Mouse (Mus musculus): ENCODE data around the gene Il4ra. TPM values are rescaled to one million over a fixed set of nuclear protein-coding genes. Genes with fewer than 3 reads are reported as not detected.

Il4ra gene
- polyA plus RNA-seq, 1 experiment from 2014 or later: 2.5 TPM

DNA sequence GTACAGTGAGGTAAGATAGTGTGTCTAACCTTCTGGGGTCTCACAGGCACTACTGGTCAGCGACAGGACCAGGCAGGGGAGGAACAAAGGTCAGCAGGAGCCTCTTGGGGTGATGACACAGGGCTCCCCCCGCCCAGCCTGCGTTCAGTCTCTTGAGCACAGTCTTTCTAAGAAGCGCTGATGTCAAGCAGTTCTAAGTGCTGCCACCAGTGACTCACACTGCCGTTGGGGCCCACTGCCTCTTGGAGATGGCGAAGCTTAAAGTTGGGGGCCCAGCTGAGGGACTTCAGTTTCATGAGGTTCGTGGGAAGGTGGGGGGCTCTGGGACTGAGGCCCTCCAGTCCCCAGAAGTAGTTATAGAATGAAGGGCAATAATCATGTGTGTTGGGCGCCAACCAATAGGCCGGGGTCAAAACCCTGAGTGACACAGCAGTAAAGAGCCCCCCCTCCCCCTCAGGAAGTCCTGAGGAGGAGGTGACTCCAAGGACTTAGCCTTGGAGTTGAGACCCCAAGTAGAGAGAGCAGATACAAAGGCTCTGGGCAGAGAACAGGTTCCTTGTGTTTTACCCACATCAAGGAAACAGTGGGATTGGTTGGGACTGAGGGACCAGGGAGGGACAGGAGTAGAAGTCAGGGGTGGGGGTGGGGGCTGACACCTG is 2.7 kb downstream of the Il4ra start:
- H3K4me1 ChIP-seq (replicated peaks; ENCODE audit: control insufficient read depth, insufficient read depth, low read length): peaks cover 5% of the 10 kb centered on the region; the same call in 1 of the 2 replicates
- 81% methylated on average over 9 of the region's 9 CpGs for WGBS
- ATAC-seq (ENCODE audit: low FRiP score): no peak
- H3K27ac ChIP-seq (ENCODE audit: low read depth, low read length): no peak overlapping the region
- no peak overlapping the region for H3K4me3 ChIP-seq (ENCODE audit: low read depth, low read length)
- DNase-seq (ENCODE audit: low spot score): no peak
- H3K9me3 ChIP-seq (ENCODE audit: control insufficient read depth, low read length): no peaks in the 10 kb centered on the region
- H3K27me3 ChIP-seq (ENCODE audit: control insufficient read depth, insufficient read depth, low read length): peaks cover 8% of the 10 kb centered on the region; the same call in 1 of the 2 replicates
- no peak overlapping the region for H3K4me2 ChIP-seq (replicated peaks; ENCODE audit: low read depth, low read length)
- H3K36me3 ChIP-seq (ENCODE audit: control insufficient read depth, insufficient read depth, low read length): no peaks in the 10 kb centered on the region
- no peak overlapping the region for H3K9ac ChIP-seq (ENCODE audit: low read depth, low read length)

DNA sequence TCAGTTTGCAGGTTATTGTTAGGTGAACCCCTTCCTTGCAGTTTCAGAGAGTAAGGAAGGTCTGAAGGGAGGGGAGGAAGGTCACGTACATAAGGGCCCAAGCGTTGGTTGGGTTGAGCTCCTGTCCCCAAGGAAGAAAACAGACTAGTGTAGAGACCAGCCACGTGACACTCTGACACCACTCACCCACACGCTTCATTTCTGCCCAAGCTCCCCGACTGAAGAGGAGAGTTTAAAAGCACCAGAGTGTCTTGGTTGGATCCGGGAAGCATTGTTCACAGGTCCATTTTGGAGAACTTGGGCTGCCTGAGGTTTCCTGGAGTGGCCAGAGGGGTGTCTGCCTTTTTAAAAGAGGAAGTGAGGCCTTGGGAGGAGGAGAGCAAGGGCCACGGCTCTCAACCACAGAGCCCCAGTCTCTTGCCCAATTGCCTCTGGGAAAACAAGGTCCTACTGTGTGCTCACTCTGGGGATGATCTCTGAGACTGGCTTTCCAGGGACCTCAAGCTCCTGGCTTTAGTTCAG is 3.5 kb downstream of the Il4ra start:
- WGBS: 85% methylated on average over 7 of the region's 7 CpGs
- H3K9me3 ChIP-seq (ENCODE audit: control insufficient read depth, low read length): no peaks in the 10 kb centered on the region
- H3K27me3 ChIP-seq (ENCODE audit: control insufficient read depth, insufficient read depth, low read length): peaks cover 8% of the 10 kb centered on the region; the same call in 1 of the 2 replicates
- H3K4me3 ChIP-seq (ENCODE audit: low read depth, low read length): no peak overlapping the region
- no peak overlapping the region for H3K27ac ChIP-seq (ENCODE audit: low read depth, low read length)
- no peak for DNase-seq (ENCODE audit: low spot score)
- H3K36me3 ChIP-seq (ENCODE audit: control insufficient read depth, insufficient read depth, low read length): no peaks in the 10 kb centered on the region
- no peak for ATAC-seq (ENCODE audit: low FRiP score)
- peaks cover 5% of the 10 kb centered on the region; the same call in 1 of the 2 replicates for H3K4me1 ChIP-seq (replicated peaks; ENCODE audit: control insufficient read depth, insufficient read depth, low read length)
- H3K9ac ChIP-seq (ENCODE audit: low read depth, low read length): no peak overlapping the region
- H3K4me2 ChIP-seq (replicated peaks; ENCODE audit: low read depth, low read length): no peak overlapping the region

DNA sequence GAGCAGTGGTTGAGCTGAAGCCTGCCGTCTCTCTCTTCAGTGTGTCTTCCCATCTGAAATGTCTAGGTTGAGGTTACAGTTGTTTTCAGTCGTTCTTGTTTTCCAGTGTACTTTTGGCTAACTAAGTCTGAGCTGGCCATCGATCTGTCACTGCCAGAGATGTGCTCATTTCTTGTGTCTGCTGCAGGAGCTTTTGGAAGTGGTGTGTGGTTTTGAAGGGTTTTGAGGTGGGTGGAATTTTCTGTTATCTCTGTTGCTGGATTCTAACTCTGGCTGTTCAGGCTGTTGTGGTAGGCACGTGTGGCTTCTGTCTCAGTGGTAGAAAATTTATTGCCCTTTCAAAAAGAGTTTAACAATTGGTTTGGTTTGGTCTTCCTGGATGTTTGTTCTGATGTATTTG is 4.2 kb downstream of the Il4ra start:
- H3K4me1 ChIP-seq (replicated peaks; ENCODE audit: control insufficient read depth, insufficient read depth, low read length): peaks cover 5% of the 10 kb centered on the region; the same call in 1 of the 2 replicates
- H3K27ac ChIP-seq (ENCODE audit: low read depth, low read length): no peak overlapping the region
- H3K9me3 ChIP-seq (ENCODE audit: control insufficient read depth, low read length): no peaks in the 10 kb centered on the region
- H3K27me3 ChIP-seq (ENCODE audit: control insufficient read depth, insufficient read depth, low read length): peaks cover 7% of the 10 kb centered on the region; the same call in 1 of the 2 replicates
- no peak overlapping the region for H3K4me3 ChIP-seq (ENCODE audit: low read depth, low read length)
- no peaks in the 10 kb centered on the region for H3K36me3 ChIP-seq (ENCODE audit: control insufficient read depth, insufficient read depth, low read length)
- 82% methylated on average over 4 of the region's 4 CpGs for WGBS
- DNase-seq (ENCODE audit: low spot score): no peak
- ATAC-seq (ENCODE audit: low FRiP score): no peak
- H3K9ac ChIP-seq (ENCODE audit: low read depth, low read length): no peak overlapping the region
- no peak overlapping the region for H3K4me2 ChIP-seq (replicated peaks; ENCODE audit: low read depth, low read length)

DNA sequence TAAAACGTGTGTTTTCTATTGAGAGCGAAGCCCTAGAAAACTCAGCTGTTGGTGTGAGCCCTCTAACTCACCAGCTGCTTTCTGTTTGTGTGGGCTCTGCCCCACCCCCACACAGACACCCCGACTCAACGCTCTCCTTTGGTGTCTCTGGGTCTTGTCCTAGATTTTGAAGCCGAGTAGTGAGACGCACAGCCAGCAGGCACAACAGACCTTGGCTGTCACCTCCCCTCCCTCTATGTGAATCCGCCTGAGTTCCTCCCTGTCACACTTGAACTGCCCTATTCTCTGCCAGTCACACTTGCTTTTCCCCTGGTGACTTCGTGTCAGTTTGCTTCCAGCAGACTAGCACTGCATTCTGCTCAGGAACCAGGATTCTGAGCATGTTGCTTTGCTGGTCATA is 4.9 kb downstream of the Il4ra start:
- H3K9ac ChIP-seq (ENCODE audit: low read depth, low read length): no peak overlapping the region
- peaks cover under 1% of the 10 kb centered on the region; the same call in 1 of the 2 replicates for H3K4me1 ChIP-seq (replicated peaks; ENCODE audit: control insufficient read depth, insufficient read depth, low read length)
- H3K4me3 ChIP-seq (ENCODE audit: low read depth, low read length): no peak overlapping the region
- H3K4me2 ChIP-seq (replicated peaks; ENCODE audit: low read depth, low read length): no peak overlapping the region
- ATAC-seq (ENCODE audit: low FRiP score): no peak
- no peaks in the 10 kb centered on the region for H3K9me3 ChIP-seq (ENCODE audit: control insufficient read depth, low read length)
- WGBS: 66% methylated on average over 8 of the region's 8 CpGs
- H3K27me3 ChIP-seq (ENCODE audit: control insufficient read depth, insufficient read depth, low read length): peaks cover 7% of the 10 kb centered on the region; the same call in 1 of the 2 replicates
- H3K27ac ChIP-seq (ENCODE audit: low read depth, low read length): no peak overlapping the region
- H3K36me3 ChIP-seq (ENCODE audit: control insufficient read depth, insufficient read depth, low read length): no peaks in the 10 kb centered on the region
- DNase-seq (ENCODE audit: low spot score): no peak

DNA sequence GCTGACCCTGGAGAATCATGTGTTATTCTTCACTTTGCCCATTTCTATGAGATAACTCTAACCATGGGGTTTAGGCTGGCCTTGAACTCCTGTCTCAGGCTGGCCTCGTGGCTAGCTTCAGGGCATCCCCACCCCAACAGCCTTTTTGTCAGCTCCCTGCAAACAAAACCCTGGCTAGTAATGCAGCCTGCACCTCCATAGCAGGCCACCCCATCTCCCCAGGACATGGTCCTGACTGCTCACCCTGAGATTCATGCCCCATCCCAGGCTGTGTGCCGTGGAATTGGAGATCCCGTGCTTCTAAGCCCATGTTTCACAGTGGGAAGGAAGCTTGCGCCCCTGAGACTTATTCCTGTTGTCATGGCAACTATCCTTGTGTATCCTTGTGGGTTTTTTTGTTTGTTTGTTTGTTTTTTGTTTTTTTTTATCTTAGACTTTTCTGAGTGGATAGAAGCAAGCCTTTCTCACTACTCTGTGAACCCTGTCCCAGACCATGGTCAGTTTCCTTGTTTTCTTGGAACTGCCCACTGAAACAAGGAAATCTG is 6.6 kb downstream of the Il4ra start:
- H3K4me2 ChIP-seq (replicated peaks; ENCODE audit: low read depth, low read length): no peak overlapping the region
- H3K9me3 ChIP-seq (ENCODE audit: control insufficient read depth, low read length): no peaks in the 10 kb centered on the region
- no peak overlapping the region for H3K4me3 ChIP-seq (ENCODE audit: low read depth, low read length)
- DNase-seq (ENCODE audit: low spot score): no peak
- no peaks in the 10 kb centered on the region for H3K36me3 ChIP-seq (ENCODE audit: control insufficient read depth, insufficient read depth, low read length)
- H3K4me1 ChIP-seq (replicated peaks; ENCODE audit: control insufficient read depth, insufficient read depth, low read length): no peaks in the 10 kb centered on the region
- peaks cover 2% of the 10 kb centered on the region; the same call in 1 of the 2 replicates for H3K27me3 ChIP-seq (ENCODE audit: control insufficient read depth, insufficient read depth, low read length)
- ATAC-seq (ENCODE audit: low FRiP score): no peak
- 71% methylated on average over 4 of the region's 4 CpGs for WGBS
- H3K27ac ChIP-seq (ENCODE audit: low read depth, low read length): no peak overlapping the region
- no peak overlapping the region for H3K9ac ChIP-seq (ENCODE audit: low read depth, low read length)

DNA sequence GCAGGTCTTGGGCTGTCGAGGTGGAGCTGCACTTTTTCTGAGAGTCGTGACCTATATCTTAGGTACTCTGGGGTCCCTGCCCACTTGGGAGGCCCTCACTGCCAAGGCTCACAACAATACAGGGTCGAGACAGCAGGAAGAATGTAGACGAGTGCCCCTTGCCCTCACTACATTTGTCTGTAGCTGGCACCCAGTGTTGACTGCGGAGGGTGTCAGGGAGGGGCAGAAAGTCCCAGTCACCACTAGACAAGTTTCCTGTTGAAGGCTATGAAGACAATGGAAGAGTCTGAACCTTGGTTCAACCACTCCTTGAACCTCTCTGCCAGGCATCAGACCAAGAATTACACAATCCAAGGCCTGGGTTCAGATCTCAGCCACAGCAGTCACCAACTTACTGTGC is 7.1 kb downstream of the Il4ra start:
- ATAC-seq (ENCODE audit: low FRiP score): no peak
- H3K4me1 ChIP-seq (replicated peaks; ENCODE audit: control insufficient read depth, insufficient read depth, low read length): no peaks in the 10 kb centered on the region

DNA sequence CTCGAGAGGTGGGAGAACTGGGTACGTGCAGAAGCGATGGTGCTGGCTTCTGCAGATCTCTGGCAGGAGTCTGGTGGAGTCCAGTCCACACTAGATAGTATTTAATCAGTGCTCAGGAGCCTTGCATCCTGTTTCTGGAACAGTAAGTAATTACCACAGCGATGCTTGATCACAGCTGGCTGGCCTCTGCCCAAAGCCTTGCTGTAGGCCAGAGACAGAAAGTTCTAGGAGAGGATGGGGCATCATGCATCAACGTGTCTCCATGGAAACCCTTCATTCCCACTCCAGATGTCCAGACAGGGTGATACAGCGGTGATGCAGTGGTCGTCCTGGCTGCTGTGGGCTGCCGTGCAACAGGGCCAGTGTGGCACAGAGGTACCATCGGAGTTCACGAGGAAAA is 7.6 kb downstream of the Il4ra start:
- DNase-seq (ENCODE audit: low spot score): no peak
- 89% methylated on average over 10 of the region's 10 CpGs for WGBS
- H3K4me3 ChIP-seq (ENCODE audit: low read depth, low read length): no peak overlapping the region

More for the DNA sequence above, 7.1 kb downstream of the Il4ra start:
- Histone ChIP-seq H3K9ac (ENCODE audit: low read depth, low read length) (no peak overlapping the region), H3K36me3 (ENCODE audit: control insufficient read depth, insufficient read depth, low read length) (no peaks in the 10 kb centered on the region), H3K4me2 (replicated peaks; ENCODE audit: low read depth, low read length) (no peak overlapping the region), H3K27ac (ENCODE audit: low read depth, low read length) (no peak overlapping the region), H3K27me3 (ENCODE audit: control insufficient read depth, insufficient read depth, low read length) (no peaks in the 10 kb centered on the region), H3K9me3 (ENCODE audit: control insufficient read depth, low read length) (no peaks in the 10 kb centered on the region), H3K4me3 (ENCODE audit: low read depth, low read length) (no peak overlapping the region)
- DNase-seq (ENCODE audit: low spot score): no peak
- WGBS: 60% methylated on average over 5 of the region's 5 CpGs

DNA sequence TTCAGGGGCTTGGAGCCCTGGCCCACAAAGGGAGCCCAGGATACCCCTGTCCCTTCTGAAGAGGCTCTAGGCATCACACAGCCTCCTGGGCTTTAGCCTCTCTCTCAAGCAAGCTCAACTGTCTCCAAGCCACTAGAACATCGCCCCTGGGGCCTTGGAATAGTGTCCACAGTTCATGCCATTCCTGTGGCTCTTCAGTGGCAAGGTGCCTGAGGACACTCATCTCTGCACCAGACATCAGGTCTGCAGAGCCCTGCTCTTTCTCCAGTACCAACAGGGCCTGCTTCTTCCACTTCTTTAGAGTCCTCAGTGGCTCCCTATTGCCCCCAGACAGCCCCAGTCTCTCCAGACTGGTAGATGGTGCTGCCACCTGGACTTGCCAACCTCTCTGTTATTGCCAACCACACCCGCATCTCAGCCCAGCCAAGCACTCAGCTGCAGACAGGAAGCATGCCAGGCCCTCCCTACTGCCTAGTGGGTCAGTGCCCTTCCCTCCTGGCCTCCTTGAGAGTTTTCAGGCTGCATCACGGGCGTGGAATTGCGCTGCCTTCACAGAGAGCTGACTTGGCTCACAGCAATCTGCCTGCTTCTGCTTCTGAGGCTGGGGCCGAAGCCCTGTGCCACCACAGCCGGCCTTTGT is 8.3 kb downstream of the Il4ra start:
- 86% methylated on average over 7 of the region's 7 CpGs for WGBS
- no peak for ATAC-seq (ENCODE audit: low FRiP score)
- no peak overlapping the region for H3K27ac ChIP-seq (ENCODE audit: low read depth, low read length)

More for the DNA sequence above, 7.6 kb downstream of the Il4ra start:
- H3K9me3 ChIP-seq (ENCODE audit: control insufficient read depth, low read length): no peaks in the 10 kb centered on the region
- no peak for ATAC-seq (ENCODE audit: low FRiP score)
- no peaks in the 10 kb centered on the region for H3K36me3 ChIP-seq (ENCODE audit: control insufficient read depth, insufficient read depth, low read length)
- no peaks in the 10 kb centered on the region for H3K4me1 ChIP-seq (replicated peaks; ENCODE audit: control insufficient read depth, insufficient read depth, low read length)
- no peak overlapping the region for H3K4me2 ChIP-seq (replicated peaks; ENCODE audit: low read depth, low read length)
- H3K27ac ChIP-seq (ENCODE audit: low read depth, low read length): no peak overlapping the region
- H3K9ac ChIP-seq (ENCODE audit: low read depth, low read length): no peak overlapping the region
- H3K27me3 ChIP-seq (ENCODE audit: control insufficient read depth, insufficient read depth, low read length): no peaks in the 10 kb centered on the region

More for the DNA sequence above, 8.3 kb downstream of the Il4ra start:
- Histone ChIP-seq H3K4me1 (replicated peaks; ENCODE audit: control insufficient read depth, insufficient read depth, low read length) (no peaks in the 10 kb centered on the region), H3K4me2 (replicated peaks; ENCODE audit: low read depth, low read length) (no peak overlapping the region), H3K4me3 (ENCODE audit: low read depth, low read length) (no peak overlapping the region), H3K27me3 (ENCODE audit: control insufficient read depth, insufficient read depth, low read length) (no peaks in the 10 kb centered on the region), H3K9me3 (ENCODE audit: control insufficient read depth, low read length) (no peaks in the 10 kb centered on the region), H3K36me3 (ENCODE audit: control insufficient read depth, insufficient read depth, low read length) (no peaks in the 10 kb centered on the region), H3K9ac (ENCODE audit: low read depth, low read length) (no peak overlapping the region)
- no peak for DNase-seq (ENCODE audit: low spot score)

All from hindbrain, embryonic 11.5 days (tissue).